Mouse (Mus musculus) C2C12 (cell line): ENCODE measurements around the gene Slc2a8. TPM values are rescaled to one million over a fixed set of nuclear protein-coding genes. Genes with fewer than 3 reads are reported as not detected.
"Not testable (repeated sequence)": the region's sequence is repeated elsewhere in the genome, so short reads cannot be mapped to it uniquely, and the experiment has no call there.

Experiments used
- H3K27me3 ChIP-seq: one replicate; pipeline ENCODE4 v1.6.1; 2011; ENCODE audit not compliant: control insufficient read depth, insufficient read depth, insufficient read length
- H3K36me3 ChIP-seq: one replicate; pipeline ENCODE4 v1.6.1; 2011; ENCODE audit not compliant: control insufficient read depth, insufficient read depth
- H3K4me3 ChIP-seq: one replicate; pipeline ENCODE4 v1.5.1; 2011; ENCODE audit warnings: mild to moderate bottlenecking, control low read depth; ENCODE audit not compliant: poor library complexity, insufficient read depth, severe bottlenecking
- H3K79me2 ChIP-seq: one replicate; pipeline ENCODE4 v1.6.1; 2011; ENCODE audit not compliant: control insufficient read depth, insufficient read depth
- H3K79me3 ChIP-seq: one replicate; pipeline ENCODE4 v1.6.1; 2011; ENCODE audit warnings: low read depth, control low read depth
- H3ac ChIP-seq: one replicate; pipeline ENCODE3; 2011; ENCODE audit warnings: low read depth; ENCODE audit not compliant: control insufficient read depth, insufficient read length
- CEBPB ChIP-seq: IDR thresholded peaks from one replicate; pipeline ENCODE4 v1.6.1; 2011; ENCODE audit warnings: low read depth, mild to moderate bottlenecking, control low read depth, moderate library complexity
- CTCF ChIP-seq: IDR thresholded peaks from one replicate; pipeline ENCODE4 v1.5.1; 2011; ENCODE audit not compliant: control insufficient read depth, insufficient read depth, insufficient read length
- FOSL1 ChIP-seq: IDR thresholded peaks from one replicate; pipeline ENCODE4 v1.8.0; 2011; ENCODE audit warnings: mild to moderate bottlenecking, low read length; ENCODE audit not compliant: poor library complexity, insufficient read depth, severe bottlenecking
- MAX ChIP-seq: IDR thresholded peaks from one replicate; pipeline ENCODE4 v1.6.1; 2011; ENCODE audit warnings: mild to moderate bottlenecking, control low read depth
- MYOD1 ChIP-seq: IDR thresholded peaks from one replicate; pipeline ENCODE4 v1.6.1; 2011; ENCODE audit warnings: low read depth; ENCODE audit not compliant: control insufficient read depth, insufficient read length
- MYOG ChIP-seq: IDR thresholded peaks from one replicate; pipeline ENCODE4 v1.6.1; 2011; ENCODE audit not compliant: control insufficient read depth, insufficient read length; ENCODE audit errors: extremely low read depth
- USF1 ChIP-seq: IDR thresholded peaks from one replicate; pipeline ENCODE4 v1.6.1; 2011; ENCODE audit warnings: low read depth, mild to moderate bottlenecking, control low read depth, moderate library complexity
- polyA plus RNA-seq: library from polyadenylated mRNA; unstranded; fragments of >200 nt; fragmentation: generic; extraction: Trizol; gene quantifications from one replicate; pipeline ENCODE4 v1.2.1, GENCODE M21; 2012; ENCODE audit warnings: missing spikeins

Gene Slc2a8
- polyA plus RNA-seq, 1 experiment: 4.3 TPM

GRCm38 (mm10) chr2:33014877-33015276, 33.0 kb upstream of the Slc2a8 start:
- no peaks in the 10 kb centered on the region for H3K36me3 ChIP-seq
- H3K4me3 ChIP-seq: no peak overlapping the region
- peaks cover 14% of the 10 kb centered on the region for H3K27me3 ChIP-seq
- no peaks in the 10 kb centered on the region for H3K79me2 ChIP-seq
- no peak overlapping the region for H3ac ChIP-seq
- no peak for TF ChIP-seq FOSL1
- TF ChIP-seq CEBPB: no peak
- no peaks in the 10 kb centered on the region for H3K79me3 ChIP-seq

DNA sequence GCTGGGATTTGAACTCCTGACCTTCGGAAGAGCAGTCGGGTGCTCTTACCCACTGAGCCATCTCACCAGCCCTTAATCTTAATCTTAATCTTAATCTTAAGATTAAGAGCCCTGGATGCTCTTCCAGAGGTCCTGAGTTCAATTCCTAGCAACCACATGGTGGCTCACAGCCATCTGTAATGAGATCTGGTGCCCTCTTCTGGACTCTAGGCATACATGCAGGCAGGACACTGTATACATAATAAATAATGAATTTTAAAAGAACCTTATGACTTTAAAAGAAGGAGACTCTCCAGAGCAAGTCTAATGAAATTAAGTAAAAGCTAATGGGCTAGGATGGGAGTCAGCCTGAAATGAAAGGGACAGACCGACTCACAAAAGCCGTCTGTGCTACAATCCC, 27.2 kb upstream of the Slc2a8 start:
- H3K4me3 ChIP-seq, H3K79me3 ChIP-seq, H3ac ChIP-seq, H3K79me2 ChIP-seq, H3K36me3 ChIP-seq: not testable (repeated sequence)
- peaks cover 18% of the 10 kb centered on the region for H3K27me3 ChIP-seq

GRCm38 (mm10) chr2:33005041-33005440, 23.2 kb upstream of the Slc2a8 start:
- Histone ChIP-seq H3K27me3 (peaks cover 18% of the 10 kb centered on the region), H3ac (no peak overlapping the region), H3K4me3 (no peak overlapping the region), H3K79me2 (no peaks in the 10 kb centered on the region), H3K36me3 (no peaks in the 10 kb centered on the region), H3K79me3 (no peaks in the 10 kb centered on the region)
- TF ChIP-seq MYOD1: no peak
- no peak for TF ChIP-seq CEBPB
- TF ChIP-seq USF1: no peak
- TF ChIP-seq MAX: no peak
- no peak for TF ChIP-seq MYOG
- no peak for TF ChIP-seq FOSL1
- TF ChIP-seq CTCF: no peak

GRCm38 (mm10) chr2:33002144-33002543, 20.3 kb upstream of the Slc2a8 start:
- TF ChIP-seq FOSL1 (no peak), USF1 (no peak), MAX (no peak), CEBPB (no peak), MYOD1 (no peak), CTCF (no peak), MYOG (no peak)
- no peak overlapping the region for H3ac ChIP-seq
- H3K79me3 ChIP-seq: no peaks in the 10 kb centered on the region
- no peak overlapping the region for H3K4me3 ChIP-seq
- H3K27me3 ChIP-seq: peaks cover 16% of the 10 kb centered on the region
- no peaks in the 10 kb centered on the region for H3K79me2 ChIP-seq
- H3K36me3 ChIP-seq: no peaks in the 10 kb centered on the region

DNA sequence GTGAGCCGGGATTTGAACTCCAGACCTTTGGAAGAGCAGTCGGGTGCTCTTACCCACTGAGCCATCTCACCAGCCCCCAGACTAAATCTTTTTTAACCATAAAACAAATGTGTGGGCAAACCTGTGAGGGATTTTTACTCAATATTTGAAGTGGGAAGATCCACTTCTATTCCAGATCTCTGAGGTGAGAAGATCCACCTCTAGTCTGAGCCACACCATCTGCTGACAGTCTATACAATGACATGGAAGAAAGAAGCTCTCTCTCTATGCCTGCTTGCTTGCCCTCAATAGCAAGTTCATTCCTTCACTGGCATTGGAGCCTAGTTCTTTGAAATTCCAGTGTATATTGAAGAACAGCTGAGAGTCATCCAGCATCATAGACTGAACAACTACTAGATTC, 17.9 kb upstream of the Slc2a8 start:
- H3K79me2 ChIP-seq: no peaks in the 10 kb centered on the region

GRCm38 (mm10) chr2:32997792-32998191, 15.9 kb upstream of the Slc2a8 start:
- Histone ChIP-seq H3K79me2 (no peaks in the 10 kb centered on the region), H3K4me3 (no peak overlapping the region), H3K27me3 (peaks cover 16% of the 10 kb centered on the region), H3K36me3 (no peaks in the 10 kb centered on the region), H3ac (no peak overlapping the region), H3K79me3 (no peaks in the 10 kb centered on the region)
- TF ChIP-seq CTCF (no peak), MYOD1 (no peak), MAX (no peak), USF1 (no peak), MYOG (no peak), FOSL1 (no peak)

More for the DNA sequence above, 17.9 kb upstream of the Slc2a8 start:
- Histone ChIP-seq H3K27me3 (peaks cover 14% of the 10 kb centered on the region), H3K4me3 (no peak overlapping the region), H3K36me3 (no peaks in the 10 kb centered on the region), H3ac (no peak overlapping the region), H3K79me3 (no peaks in the 10 kb centered on the region)
- no peak for TF ChIP-seq FOSL1
- TF ChIP-seq MYOG: no peak
- TF ChIP-seq MYOD1: no peak
- no peak for TF ChIP-seq CEBPB
- no peak for TF ChIP-seq CTCF
- TF ChIP-seq MAX: no peak
- TF ChIP-seq USF1: no peak
